Mouse (Mus musculus) liver, embryonic 14.5 days (tissue): ENCODE data around the gene Btbd10. TPM values are rescaled to one million over a fixed set of nuclear protein-coding genes. Genes with fewer than 3 reads are reported as not detected.

Experiments used
- ATAC-seq: fragments of 200-750 bp; cut with Nextera tagmentation; 2 replicates; pipeline ENCODE4 v1.8.0; 2017; ENCODE audit warnings: moderate number of reproducible peaks, mild to moderate bottlenecking, moderate library complexity; ENCODE audit not compliant: insufficient read depth
- DNase-seq, 3 experiments: peaks; one replicate each; pipeline ENCODE4 v3.0.0-alpha.2; 2012 to 2013; ENCODE audit warnings: low read depth in 3 of 3, low spot score in 3 of 3
- H3K27ac ChIP-seq: fragments of 300-500 bp; sonication (generic); 2 replicates; pipeline ENCODE4 v1.5.1; 2014; ENCODE audit warnings: moderate library complexity, mild to moderate bottlenecking, control low read depth, inconsistent platforms
- H3K27me3 ChIP-seq: fragments of 300-500 bp; sonication (generic); 2 replicates; pipeline ENCODE4 v1.6.1; 2014; ENCODE audit warnings: mild to moderate bottlenecking, low read length, moderate library complexity; ENCODE audit not compliant: control insufficient read depth, insufficient read depth
- H3K36me3 ChIP-seq: fragments of 300-500 bp; sonication (generic); replicated peaks from 2 replicates; pipeline ENCODE4 v1.6.1; 2014; ENCODE audit warnings: low read depth; ENCODE audit not compliant: control insufficient read depth, insufficient read depth
- H3K4me1 ChIP-seq, 2 experiments: fragments of 200-500 bp in 1 of 2; fragments of 300-500 bp in 1 of 2; sonication (generic) in 1 of 2; replicated peaks; 2 replicates each; pipeline ENCODE4 v1.6.1; 2012 to 2014; ENCODE audit warnings: antibody characterized with exemption in 1 of 2, inconsistent platforms in 1 of 2, low read length in 1 of 2; ENCODE audit not compliant: control insufficient read depth in 2 of 2, insufficient read depth in 2 of 2
- H3K4me2 ChIP-seq: fragments of 300-500 bp; sonication (generic); 2 replicates; pipeline ENCODE4 v1.6.1; 2014; ENCODE audit warnings: low read depth, mild to moderate bottlenecking, control low read depth, moderate library complexity
- H3K4me3 ChIP-seq, 2 experiments: fragments of 200-500 bp in 1 of 2; fragments of 300-500 bp in 1 of 2; sonication (generic) in 1 of 2; 2 replicates each; pipeline ENCODE4 v1.5.1; 2012 to 2014; ENCODE audit warnings: low read depth in 2 of 2, low read length in 2 of 2, mild to moderate bottlenecking in 2 of 2, control low read depth in 1 of 2, inconsistent platforms in 1 of 2, moderate library complexity in 1 of 2; ENCODE audit not compliant: insufficient read depth in 1 of 2
- H3K9ac ChIP-seq: fragments of 300-500 bp; sonication (generic); replicated peaks from 2 replicates; pipeline ENCODE4 v1.6.1; 2014; ENCODE audit warnings: mild to moderate bottlenecking, control low read depth, moderate library complexity
- H3K9me3 ChIP-seq: fragments of 300-500 bp; sonication (generic); 2 replicates; pipeline ENCODE4 v1.6.1; 2016; ENCODE audit warnings: low read length, mixed read lengths; ENCODE audit not compliant: control insufficient read depth
- CTCF ChIP-seq: IDR thresholded peaks from 2 replicates; pipeline ENCODE4 v1.5.1; 2016; ENCODE audit warnings: antibody characterized with exemption, low read depth, control low read depth
- EP300 ChIP-seq: IDR thresholded peaks from 2 replicates; pipeline ENCODE4 v1.6.1; 2016; ENCODE audit warnings: antibody characterized with exemption, low read depth
- WGBS: fragments of 180-500 bp; shearing (Covaris S2); extraction: QIAGEN DNeasy Blood & Tissue Kit; methylation state at CpG from one replicate; pipeline ENCODE4 v1.1.7; 2014; ENCODE audit not compliant: insufficient replicate concordance; 5-methylcytosine and 5-hydroxymethylcytosine counted together
- polyA plus RNA-seq, 2 experiments: library from polyadenylated mRNA; depleted of rRNA in 1 of 2; stranded (reverse) in 1 of 2; unstranded in 1 of 2; fragments of >200 nt; fragmentation: Nextera tagmentation in 1 of 2; extraction: Ambion mirVana in 1 of 2; gene quantifications; 2 replicates each; pipeline versions ENCODE4 v1.2.1 to v1.2.3; 2012 to 2014

The Btbd10 gene
- polyA plus RNA-seq, 2 experiments, result 5.1 to 8.1 TPM

DNA sequence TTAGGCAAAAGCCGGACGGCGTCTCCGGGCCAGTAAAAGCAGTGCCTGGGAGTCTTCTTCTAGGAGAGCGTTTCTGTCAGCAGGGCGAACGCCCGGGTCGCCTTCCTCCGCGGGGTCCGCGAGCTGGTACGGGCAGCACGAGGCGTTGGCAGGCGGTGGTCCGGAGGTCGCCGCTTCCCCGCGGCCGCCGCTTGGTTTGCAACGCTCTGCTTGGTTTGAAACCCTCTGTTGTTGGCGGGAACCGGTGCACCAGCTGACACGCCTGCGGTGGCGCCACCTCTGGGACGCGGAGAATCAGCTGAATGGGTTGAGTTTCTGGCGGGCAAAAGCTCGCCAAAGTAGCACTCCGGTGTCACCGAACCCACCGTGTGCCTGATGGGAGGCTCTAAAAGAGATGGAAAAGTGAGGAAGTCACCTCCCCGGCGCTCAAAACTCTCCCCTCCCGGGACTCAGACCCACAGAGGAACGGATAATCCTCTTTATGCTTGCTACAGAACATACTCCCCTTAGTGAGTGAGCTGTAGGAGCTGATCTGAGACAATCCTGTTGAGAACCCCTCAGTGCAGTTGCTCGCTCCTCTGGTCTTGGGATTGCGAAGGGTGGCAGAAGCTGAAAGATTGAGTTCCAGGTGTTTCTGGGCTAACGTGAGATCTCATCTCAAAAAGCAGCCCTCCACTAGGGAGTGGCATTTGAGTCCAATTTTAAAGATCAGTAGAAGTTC, 588 bp upstream of the Btbd10 start:
- under 1% methylated on average over 44 of the region's 44 CpGs for WGBS

DNA sequence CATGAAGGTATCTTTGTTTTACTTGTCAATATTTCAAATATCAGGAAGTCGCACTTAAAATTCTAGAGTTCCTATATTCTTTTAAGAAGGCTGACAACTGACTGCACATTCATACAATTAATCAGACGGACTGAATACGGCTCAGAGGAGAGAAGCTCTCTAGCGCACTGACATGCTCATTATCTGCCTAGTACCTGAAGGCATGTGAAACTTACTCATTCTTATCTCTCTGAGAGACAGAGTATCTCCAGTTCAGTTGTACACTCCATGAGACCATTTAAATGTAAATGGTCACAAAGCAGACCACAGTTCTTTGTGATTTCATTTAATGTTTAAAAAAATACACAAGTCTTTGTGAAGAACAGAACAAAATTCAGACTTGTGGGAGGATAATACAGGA, 1.8 kb downstream of the Btbd10 start:
- TF ChIP-seq CTCF (no peak), EP300 (no peak)
- WGBS, result 24% methylated on average over 4 of the region's 4 CpGs
- Histone ChIP-seq H3K9me3 (no peaks in the 10 kb centered on the region), H3K4me3 (no peak overlapping the region; a peak in 1 of 4 replicates), H3K4me1 (peaks cover 10 to 13% of the 10 kb centered on the region in 2 experiments), H3K27ac (no peak overlapping the region), H3K36me3 (no peaks in the 10 kb centered on the region), H3K9ac (peak overlapping the region; percentile 32; the same call in 1 of the 2 replicates), H3K27me3 (no peaks in the 10 kb centered on the region), H3K4me2 (peak overlapping the region; percentile 84)
- DNase-seq (peak in 2 of 3 experiments; percentile 17 to 38), ATAC-seq (no peak)

More for the DNA sequence above, 588 bp upstream of the Btbd10 start:
- no peaks in the 10 kb centered on the region for H3K9me3 ChIP-seq
- peak; percentile 53 to 65 (median 55) for DNase-seq
- no peaks in the 10 kb centered on the region for H3K36me3 ChIP-seq
- peak; percentile 78 for ATAC-seq
- H3K27me3 ChIP-seq, result no peaks in the 10 kb centered on the region
- no peak for TF ChIP-seq EP300
- TF ChIP-seq CTCF, result peak; percentile 76
- H3K4me2 ChIP-seq, result peak overlapping the region; percentile 84
- peaks cover 10 to 13% of the 10 kb centered on the region in 2 experiments for H3K4me1 ChIP-seq
- peak overlapping the region; percentile 85 for H3K9ac ChIP-seq
- peak overlapping the region; percentile 76 to 88 for H3K4me3 ChIP-seq
- H3K27ac ChIP-seq, result peak overlapping the region; percentile 62

DNA sequence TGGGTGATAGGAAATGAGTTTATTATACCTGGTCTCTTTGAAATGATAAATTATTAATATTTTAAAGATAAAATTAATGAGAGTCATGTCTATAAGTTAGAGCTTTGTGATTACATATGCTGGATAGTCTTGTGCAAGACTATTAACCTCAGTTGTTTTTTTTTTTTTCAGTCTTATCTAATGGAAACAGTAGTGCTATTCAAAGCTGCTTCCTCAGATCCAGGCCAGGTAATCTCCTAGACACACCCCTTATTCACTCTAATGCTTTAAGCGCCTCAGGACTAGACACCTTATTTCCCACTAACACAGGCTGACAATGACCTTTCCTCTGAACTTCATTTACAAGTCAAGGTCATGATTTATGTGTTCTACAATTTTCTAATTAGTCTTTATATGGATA, 20.1 kb downstream of the Btbd10 start:
- ATAC-seq, result peak; percentile 84
- WGBS, result 12% methylated on average over 1 of the region's 1 CpGs

DNA sequence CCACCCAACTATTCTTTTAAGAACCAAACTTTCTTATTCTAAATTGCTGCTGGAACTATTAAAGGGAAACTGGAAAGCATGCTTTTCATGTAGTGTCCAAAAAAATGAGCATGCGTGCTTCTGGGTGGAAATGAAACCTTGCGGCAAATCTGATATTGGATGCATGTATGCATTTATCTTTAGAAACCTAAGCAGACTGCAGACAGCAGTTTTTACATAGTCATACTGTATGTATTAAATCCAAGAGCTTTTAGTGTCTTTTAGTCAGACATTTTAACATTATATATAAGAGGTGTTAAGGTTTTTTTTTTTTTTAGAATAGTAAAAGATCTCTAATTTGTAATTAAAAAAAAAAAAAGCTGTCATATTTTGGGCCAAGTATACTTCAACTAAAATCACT, 21.5 kb downstream of the Btbd10 start:
- H3K27ac ChIP-seq, result no peak overlapping the region
- ATAC-seq, result no peak
- WGBS, result 85% methylated on average over 2 of the region's 2 CpGs
- H3K36me3 ChIP-seq, result no peaks in the 10 kb centered on the region
- H3K9ac ChIP-seq, result no peak overlapping the region
- TF ChIP-seq EP300 (no peak), CTCF (no peak)
- H3K9me3 ChIP-seq, result no peaks in the 10 kb centered on the region
- no peak overlapping the region for H3K4me3 ChIP-seq
- peaks cover 0 to 2% of the 10 kb centered on the region in 2 experiments; a peak in 3 of 4 replicates for H3K4me1 ChIP-seq
- H3K27me3 ChIP-seq, result no peaks in the 10 kb centered on the region
- DNase-seq, result no peak
- no peak overlapping the region for H3K4me2 ChIP-seq

More for the DNA sequence above, 20.1 kb downstream of the Btbd10 start:
- H3K9ac ChIP-seq, result no peak overlapping the region
- no peaks in the 10 kb centered on the region for H3K36me3 ChIP-seq
- H3K4me3 ChIP-seq, result no peak overlapping the region
- H3K27ac ChIP-seq, result no peak overlapping the region
- H3K4me1 ChIP-seq, result peaks cover 0 to 2% of the 10 kb centered on the region in 2 experiments; a peak in 3 of 4 replicates
- no peak for TF ChIP-seq CTCF
- TF ChIP-seq EP300, result peak; percentile 61
- peak; percentile 24 to 44 (median 40) for DNase-seq
- H3K27me3 ChIP-seq, result no peaks in the 10 kb centered on the region
- H3K4me2 ChIP-seq, result no peak overlapping the region
- no peaks in the 10 kb centered on the region for H3K9me3 ChIP-seq

DNA sequence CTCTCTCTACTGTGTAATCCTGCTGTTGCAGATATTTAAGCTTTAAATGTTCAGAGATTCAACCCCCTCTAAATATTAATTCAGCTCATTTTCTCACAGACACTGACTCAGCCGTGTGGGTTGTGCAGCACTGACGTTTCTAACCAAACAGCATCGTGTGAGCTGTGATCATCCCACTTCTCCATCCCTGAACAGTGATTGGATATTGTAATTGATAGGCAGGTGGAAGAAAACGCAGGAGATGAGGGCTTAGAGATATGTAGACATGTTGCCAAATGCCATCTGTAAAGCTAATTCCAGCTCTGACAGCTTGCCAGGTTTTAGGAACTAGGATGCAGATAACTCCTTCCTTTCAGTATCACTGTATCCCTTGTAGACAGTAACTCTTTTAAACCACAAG, 21.9 kb downstream of the Btbd10 start:
- Histone ChIP-seq H3K27me3 (no peaks in the 10 kb centered on the region), H3K27ac (no peak overlapping the region), H3K4me2 (no peak overlapping the region), H3K36me3 (no peaks in the 10 kb centered on the region), H3K4me1 (peaks cover 0 to 2% of the 10 kb centered on the region in 2 experiments; a peak in 3 of 4 replicates), H3K9me3 (no peaks in the 10 kb centered on the region), H3K4me3 (no peak overlapping the region), H3K9ac (no peak overlapping the region)
- TF ChIP-seq CTCF (no peak), EP300 (no peak)
- ATAC-seq (no peak), DNase-seq (no peak)
- 52% methylated on average over 4 of the region's 4 CpGs for WGBS
